Mouse (Mus musculus) MEL-GATA-1-ER (cell line): ENCODE measurements at regions not wholly inside any gene's neighbourhood (a gene's known extent, or its start where the extent isn't known, plus 50 kb on each side); places are given as distances from the start of the nearest gene placed in this dataset.

Source experiments
- DNase-seq: peaks from one replicate; pipeline ENCODE4 v3.0.0-alpha.2; 2012; ENCODE audit warnings: low read depth; ENCODE audit errors: extremely low read depth

DNA sequence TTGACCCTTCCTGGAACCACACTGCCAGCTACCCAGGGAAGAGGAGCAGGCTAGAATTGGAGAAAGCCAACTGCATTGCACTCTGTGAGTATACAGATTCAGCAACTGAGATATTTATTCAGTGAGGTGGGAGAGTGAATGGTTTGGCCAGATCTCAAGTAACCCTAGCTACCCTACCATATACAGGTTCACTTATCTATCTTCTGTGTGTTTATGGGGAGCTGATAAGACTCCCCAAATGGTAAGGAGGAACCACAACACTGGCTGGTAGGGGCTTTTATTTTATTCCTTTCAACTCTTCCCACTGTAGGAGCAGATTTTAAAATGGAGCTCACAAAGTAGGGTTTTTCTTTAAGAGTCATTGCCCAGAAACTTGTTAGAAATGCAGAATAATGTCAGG is 62.9 kb downstream of the Arrdc3 start:
- no peak for DNase-seq

DNA sequence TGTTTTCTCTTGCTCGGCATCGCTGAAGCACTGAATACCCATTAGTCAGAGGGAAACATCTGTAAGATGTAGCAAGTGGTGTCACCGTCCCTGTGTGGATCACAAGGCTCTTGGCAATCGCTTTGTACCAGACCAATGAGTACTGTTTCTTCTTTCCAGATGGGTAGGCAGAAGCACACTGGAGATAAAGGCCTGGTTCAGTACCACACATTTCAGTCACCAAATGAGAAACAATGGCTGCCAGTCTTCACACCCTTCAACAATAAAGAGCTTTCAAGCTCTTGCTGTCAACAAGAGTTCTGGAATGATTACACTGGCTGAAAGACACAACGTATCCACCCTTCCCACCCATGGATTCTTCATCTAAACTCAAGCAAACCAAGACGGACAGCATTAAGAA is 64.5 kb downstream of the Arrdc3 start:
- no peak for DNase-seq

DNA sequence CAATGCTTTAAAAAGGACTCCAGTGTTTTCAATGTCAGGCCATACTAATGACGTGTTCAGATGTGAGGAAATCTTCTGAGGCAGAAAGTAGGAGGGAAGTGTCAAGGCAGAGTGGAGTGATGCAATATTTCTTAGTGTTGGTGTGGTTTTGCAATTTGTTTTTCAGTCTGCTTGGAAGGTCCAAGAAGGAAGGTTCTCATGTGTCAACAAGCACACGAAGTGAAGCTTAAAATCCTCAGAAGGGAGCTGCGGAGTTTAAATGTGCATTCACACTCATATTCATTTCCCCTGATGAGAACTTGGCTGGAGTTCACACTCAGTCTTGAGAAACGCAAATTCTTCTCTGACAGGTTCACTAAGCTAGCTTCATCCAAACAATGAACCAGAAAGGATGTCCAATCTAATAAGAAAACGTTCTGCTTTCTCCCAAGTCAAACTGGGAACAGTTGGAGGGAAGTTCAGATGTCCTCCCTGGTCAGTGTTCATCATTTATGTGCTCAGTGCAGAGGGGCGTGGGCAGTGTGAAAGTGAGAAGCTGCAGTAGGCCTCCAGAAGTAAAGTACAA is 66.0 kb downstream of the Arrdc3 start:
- DNase-seq = no peak

DNA sequence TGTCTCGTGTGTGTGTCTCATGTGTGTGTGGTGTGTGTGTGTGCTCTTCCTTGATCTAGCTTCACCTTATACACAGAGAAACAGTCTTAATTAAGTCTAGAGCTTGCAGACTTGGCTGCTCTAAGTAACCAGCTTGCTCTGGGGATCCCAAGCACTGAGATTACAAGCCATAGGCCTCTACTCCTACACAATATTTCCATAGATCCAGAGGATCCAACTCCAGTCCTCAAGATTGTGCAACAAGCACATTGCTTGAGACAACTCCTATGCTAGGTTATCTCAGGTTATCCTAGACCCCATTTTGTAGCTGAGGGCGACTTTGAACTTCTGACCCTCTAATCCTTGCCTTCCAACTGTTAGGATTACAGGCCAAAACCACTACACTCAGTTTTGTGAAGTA is 67.1 kb downstream of the Arrdc3 start:
- DNase-seq = no peak

DNA sequence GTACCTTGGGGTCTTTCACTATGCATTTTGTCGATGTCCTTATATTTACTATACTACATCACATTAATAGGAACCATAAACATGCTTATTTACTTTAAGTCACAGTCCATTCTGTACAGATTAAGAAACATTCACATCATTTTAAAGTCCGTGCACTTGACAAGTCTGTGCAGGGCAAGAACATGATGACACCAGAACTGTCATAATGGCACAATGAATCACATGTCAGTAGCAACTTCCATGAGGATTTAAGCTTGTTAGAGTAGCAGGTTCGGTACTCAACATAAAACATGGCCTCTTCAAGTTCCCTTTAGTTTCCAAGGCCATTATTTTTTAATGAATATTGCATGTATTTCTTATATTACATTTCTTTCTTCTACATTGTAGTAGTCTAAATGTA is 67.6 kb downstream of the Arrdc3 start:
- DNase-seq = no peak

DNA sequence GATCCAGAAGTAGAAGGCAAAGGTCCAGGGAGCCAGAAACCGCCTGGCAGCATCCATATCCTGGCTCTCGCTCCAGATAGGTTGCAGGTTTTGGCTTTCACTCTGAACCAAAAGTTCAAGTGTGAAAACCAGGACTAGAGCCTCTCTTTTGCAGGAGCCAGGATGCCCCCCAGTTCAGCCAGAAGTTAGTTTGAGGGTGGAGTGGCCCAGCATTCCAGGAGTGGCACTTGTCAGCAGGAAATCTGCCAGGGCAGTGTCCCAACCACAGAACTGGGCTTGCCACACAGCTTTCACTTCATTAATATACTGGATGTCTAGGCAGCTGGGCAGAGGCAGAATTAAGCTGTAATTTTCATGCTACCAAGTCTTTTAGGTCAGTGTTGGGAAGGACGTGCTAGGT is 68.1 kb downstream of the Arrdc3 start:
- DNase-seq = no peak

DNA sequence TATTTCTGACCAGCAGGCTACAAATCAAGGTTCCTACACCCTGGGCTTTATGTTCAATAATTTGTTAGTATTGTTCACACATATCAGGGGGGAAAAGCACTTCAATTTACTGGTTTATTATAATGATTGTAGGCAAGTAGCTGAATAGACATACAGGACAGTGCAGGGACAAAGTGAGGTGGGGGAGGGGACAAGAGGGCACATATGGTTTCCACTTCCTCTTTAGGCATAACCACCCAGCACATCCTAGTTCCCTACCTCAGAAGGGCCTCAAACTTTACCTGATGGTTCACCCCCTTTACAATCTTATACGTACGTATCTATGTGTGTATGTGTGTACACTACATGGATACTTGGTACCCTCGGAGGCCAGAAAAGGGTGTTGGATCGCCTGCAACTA is 69.7 kb downstream of the Arrdc3 start:
- no peak for DNase-seq

DNA sequence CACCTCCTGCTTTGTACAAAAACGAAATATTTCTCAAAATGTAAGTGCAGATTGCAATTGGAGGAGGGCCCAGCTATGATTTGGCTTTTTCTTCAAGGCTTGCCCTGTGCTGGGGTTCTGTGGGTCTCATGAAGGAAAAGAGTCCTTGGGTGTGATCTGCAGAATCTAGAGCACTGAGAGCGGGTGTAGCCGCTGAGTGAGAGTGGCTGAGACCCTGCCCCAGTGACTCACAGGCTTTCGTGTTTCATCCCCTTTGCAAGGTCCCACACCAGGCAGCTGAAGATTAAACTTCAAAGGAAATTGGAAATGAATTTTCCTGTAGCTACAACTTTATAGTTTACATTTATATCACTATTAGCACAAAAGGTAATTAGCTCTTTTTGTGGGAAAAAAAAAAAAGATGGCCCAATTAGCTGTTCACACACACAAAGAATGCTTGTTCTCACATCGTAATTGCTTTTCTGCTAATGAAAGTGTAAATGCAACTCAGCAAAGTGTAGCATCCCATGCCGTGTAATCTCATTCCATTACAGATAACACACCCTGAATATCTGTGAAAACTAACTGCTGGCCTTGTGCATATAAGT is 71.0 kb downstream of the Arrdc3 start:
- no peak for DNase-seq

DNA sequence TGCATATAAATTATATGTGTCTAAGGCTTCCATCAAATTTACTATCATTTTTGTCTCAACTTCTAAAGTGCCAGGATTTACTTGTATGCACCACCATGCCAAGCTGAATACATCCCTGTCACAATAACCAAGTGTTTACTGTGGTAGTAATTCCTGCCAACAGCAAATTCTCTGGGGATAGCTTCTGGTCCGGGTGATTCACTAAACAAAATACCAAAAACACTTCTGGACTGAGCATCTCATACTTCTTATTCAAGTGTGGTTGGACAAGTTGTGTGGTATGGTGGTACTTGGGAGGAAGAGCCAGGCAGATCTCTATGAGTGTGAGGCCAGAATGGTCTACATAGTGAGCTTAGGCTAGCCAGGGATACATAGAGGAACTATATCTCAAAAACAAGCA is 73.8 kb downstream of the Arrdc3 start:
- no peak for DNase-seq

DNA sequence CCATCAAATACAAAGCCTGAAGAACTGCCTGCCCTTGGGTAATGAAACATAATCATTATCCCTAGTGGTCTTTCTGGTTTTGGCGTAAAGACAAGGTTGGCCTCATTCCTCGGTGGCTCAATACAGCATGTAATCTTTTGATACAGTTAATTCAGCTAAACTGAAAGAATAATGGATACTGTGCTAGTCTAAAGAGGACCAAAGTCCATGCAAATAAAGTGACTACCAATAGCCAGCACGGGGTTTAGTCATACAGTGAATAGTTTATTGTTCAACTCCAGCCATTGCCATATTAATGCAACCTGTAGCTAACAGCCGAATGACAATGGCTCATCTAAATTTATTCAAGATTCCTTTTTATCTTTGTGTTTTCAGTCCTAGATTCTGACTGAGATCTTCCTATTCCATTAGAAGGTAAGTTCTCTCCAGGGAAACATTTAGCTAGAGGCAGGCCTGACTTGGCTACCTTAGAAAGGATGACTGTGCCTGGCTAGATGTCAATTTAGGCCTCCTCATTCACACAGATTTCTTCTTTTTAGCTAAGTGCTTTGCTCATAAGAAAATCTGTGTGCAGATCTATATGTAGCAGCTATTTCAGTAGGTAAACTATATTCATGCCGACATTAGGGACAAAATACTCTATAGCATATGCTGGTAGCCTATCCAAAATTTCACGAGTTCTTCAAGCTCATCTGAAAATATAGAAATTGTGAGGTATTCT is 74.4 kb downstream of the Arrdc3 start:
- no peak for DNase-seq

DNA sequence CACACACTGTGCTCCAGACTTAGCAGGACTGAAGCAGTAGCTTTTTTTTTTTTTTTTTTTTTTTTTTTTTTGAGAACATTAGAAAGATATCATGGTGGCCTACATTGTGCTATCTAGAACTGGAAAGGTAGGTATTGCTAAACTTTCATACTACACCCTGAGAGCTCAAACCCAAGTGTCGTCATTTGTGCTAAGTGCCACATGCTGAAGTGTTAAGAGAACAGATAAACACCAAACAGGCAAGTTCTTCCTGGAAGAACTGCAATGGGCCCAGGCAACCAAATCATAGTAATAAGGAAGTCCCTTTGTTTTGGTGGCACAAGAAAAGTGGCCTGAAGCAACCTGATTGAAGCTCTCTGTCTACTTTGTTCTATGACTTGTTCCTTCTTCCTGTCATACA is 76.6 kb downstream of the Arrdc3 start:
- DNase-seq = no peak

DNA sequence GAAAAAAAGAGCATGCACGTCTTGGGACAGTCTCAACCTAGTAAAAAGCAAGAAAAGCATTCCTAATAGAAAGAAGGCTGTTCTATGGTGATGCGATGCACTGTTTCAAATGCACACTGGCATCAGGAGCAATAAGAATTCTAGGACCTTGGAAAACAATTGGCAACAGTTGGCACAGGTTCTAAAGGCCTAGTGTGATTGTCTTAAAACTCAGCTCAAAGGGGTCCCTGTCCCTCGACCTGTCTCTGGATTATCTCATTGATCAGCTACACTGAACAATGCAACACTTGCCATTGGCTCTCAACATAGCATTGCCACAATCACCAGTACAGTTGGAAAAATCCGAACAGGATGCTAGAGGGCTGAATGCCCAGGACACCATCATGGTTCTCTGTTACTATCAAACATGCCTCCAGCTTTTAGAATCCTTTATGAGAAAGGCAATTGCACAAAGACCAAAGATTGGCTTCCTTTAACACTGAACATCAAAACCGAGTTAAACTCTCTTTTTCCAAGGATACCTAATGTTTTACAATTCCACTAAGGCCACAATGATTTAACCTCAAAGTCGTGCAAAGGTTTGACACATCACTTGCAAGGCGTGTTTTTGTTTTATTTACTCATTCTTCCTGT is 78.9 kb downstream of the Arrdc3 start:
- DNase-seq = no peak

DNA sequence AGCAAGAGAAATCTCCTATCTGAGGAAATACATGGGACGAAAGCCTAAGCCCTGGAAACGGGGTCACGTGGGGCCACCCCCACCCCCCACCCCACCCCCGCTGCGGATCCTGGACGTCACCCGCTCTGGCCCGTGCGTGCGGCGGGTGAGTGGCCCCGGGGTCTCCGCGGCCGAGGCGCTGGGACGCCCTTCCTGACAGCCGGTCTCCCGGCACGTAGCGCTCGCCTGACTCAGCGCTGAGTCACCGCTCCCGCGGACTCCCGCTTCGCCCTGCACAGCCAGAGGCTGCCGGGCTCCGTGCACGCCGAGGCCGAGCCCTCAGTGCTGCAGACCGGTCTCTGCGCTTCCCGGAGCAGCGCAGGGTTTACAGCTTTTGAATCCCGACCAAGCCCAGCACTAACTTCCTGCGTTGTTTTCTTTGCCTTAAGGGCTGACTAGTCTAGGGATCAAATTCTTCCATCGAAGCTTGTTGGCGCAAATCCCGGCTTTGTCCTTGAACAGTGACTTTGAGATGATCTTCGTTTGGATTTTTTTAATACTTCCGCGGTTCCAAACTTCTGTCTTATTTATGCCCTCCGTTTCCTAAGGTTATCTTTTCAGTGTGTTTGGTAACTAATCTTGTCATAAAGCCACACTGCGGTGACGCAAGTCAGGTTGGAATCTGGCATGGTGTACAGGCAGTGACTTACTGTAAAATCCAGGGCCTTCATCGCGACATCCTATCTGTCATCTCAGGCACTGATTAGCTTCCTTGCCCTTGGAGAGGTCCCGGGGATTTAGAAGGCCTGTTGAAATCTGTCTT is 79.8 kb downstream of the Arrdc3 start:
- peak; percentile 8 for DNase-seq

DNA sequence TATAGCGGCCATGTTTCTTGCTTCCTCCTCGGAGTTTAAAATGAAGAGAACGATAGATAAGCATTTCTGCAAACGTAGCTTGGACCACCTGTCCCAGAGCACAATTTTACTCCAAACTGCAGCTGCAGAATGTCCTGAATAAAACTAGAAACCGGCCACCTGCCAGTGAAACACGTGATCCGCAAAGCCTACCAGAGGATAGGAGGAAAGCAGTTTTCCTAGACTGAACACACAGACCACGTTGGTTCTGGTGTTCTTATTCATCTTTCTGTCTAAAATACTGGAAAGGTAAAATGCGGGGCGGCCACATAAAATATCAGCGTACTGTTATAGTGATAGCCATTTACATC is 80.4 kb downstream of the Arrdc3 start:
- DNase-seq = no peak

DNA sequence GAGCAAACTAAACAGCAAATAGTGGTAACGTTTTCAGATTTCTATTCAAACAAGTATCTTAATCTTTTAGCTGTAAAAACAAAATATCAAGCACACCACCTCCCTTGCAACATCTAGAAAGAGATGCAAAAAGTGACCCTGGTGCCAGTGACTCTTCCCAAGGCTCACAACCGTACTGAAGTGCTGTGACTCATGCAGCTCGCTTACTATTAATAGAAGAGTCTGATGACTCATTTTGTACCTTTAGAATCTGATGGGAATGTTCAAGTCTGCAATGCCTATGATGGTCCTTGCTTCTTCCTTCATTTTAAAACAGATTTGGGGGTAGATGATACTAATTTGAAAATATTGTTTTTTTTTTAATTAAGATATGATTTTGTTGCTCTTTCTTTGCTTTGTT is 88.5 kb downstream of the Arrdc3 start:
- DNase-seq = no peak

DNA sequence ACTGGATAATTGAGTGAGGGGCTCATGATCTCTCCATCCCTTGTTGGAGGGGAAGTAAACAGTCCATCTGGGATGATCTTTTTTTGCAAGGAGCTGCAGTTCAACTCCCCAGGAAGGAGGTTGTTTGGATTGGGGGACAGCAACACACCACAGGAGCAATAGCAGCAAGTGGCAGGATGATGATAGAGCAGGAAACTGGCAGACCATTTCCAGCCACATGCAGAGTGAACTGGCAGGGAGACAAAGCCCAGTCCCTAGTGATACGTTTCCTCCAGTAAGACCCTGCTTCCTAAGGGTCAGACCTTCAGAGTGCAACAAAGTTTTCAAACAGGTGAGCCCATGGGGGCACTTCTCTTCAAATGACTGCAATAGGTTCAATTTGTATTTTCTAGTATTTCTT is 91.2 kb downstream of the Arrdc3 start:
- DNase-seq = no peak

DNA sequence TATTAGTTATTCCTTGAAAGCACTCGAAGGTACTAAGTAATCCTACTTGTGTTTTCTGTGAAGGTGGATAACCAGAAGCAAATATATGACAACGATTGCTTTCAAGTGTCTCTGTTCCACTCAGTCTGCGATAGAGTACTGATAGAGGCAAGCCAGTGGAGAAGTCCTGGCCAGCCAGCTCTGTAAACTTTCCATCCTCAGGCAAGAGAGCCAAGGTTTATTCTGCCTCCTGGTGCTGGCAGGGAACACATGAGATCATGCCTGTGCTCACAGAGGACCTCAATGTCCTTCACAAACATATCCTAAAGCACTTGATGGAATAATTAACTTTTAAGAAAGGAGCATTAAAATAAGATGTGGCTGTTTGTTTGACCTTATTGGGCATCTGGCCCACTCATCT is 94.1 kb downstream of the Arrdc3 start:
- DNase-seq = no peak

DNA sequence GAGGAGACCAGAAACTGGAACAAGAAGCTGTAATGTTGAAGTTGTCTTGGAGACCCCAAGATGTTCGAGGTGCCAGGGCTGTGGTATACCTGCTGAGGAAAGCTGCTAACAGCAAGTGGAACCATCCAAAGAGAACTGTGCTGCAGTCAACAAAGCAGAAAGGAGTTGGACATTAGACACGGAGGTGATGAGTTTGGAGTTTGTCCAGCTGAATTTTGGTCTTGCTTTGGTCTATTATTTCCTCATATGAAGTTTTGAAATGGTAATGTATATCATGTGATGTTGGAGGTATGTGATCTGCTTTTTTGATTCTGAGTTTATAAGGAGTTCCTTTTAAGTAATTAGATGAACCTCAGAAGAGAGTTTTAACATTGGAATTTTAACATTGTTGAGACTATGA is 98.0 kb downstream of the Arrdc3 start:
- no peak for DNase-seq

DNA sequence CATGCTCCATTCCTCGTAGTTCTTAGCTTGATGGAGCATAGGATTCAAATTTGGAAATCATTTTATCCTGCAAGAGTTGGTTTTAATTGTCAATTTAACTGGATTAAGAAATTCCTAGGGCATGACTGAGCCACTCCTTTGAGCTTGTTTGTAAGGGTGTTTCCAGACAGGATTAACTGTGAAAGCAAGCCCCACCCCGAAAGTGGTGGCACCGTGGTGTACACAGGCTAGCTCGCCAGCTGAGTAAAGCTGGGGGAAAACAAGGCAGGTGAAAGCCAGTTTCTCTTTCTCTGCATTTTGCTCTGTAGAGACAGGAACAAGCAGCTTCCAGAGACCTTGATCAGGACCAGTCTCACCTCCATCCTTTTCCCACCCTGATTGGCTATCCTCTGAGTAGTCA is 103.5 kb downstream of the Arrdc3 start:
- DNase-seq = no peak

DNA sequence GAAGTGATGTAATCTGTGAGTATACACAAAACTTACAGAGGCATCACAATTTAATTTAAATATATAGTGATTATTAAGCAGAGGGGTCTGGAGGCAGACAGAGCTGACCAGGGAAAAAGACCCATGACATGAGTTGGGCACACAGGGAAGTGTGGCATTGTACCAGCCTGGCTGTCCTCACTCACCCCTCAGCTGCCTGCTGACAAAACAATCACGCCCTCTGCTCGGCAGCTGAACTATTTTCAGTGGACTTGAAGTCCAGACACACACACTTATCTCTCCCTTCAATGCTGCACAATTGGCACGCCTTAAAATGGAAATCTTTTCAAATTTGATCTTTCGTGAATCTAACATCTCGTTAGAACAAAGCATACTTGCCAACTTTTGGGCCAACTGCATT is 106.6 kb downstream of the Arrdc3 start:
- DNase-seq = no peak

DNA sequence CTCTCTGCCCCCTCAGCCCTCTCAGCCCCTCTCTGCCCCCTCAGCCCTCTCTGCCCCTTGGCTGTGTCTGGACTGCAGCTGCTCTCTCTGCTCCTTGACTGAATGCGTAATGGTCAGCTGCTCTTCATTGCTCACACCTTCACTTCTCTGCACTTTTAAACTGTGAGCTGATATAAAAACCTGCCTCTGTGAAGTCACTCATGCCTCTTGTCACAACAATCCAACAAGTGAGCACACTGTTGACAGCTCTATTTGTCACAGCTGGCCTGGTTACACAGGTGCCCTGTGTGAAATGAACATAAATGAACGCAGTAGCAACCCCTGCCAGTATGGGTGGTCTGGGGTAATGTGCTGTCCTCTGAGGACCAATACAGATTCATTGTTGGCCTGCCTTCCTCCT is 109.2 kb downstream of the Arrdc3 start:
- DNase-seq = no peak
